Mouse (Mus musculus) liver, embryonic 16.5 days (tissue): ENCODE data around the gene Fbxl17. TPM values are rescaled to one million over a fixed set of nuclear protein-coding genes. Genes with fewer than 3 reads are reported as not detected.

ENCODE experiments used
- ATAC-seq: fragments of 200-750 bp; cut with Nextera tagmentation; 2 replicates; pipeline ENCODE4 v1.8.0; 2017; ENCODE audit warnings: low read depth, mild to moderate bottlenecking, moderate number of reproducible peaks, moderate library complexity
- H3K27ac ChIP-seq: fragments of 300-500 bp; sonication (generic); 2 replicates; pipeline ENCODE4 v1.5.1; 2014; ENCODE audit warnings: mild to moderate bottlenecking, low read length
- H3K27me3 ChIP-seq: fragments of 300-500 bp; sonication (generic); 2 replicates; pipeline ENCODE4 v1.6.1; 2014; ENCODE audit warnings: low read depth, low read length, mixed read lengths; ENCODE audit not compliant: control insufficient read depth, insufficient read depth
- H3K36me3 ChIP-seq: fragments of 300-500 bp; sonication (generic); 2 replicates; pipeline ENCODE4 v1.6.1; 2014; ENCODE audit warnings: mild to moderate bottlenecking; ENCODE audit not compliant: control insufficient read depth, insufficient read depth
- H3K4me1 ChIP-seq: fragments of 300-500 bp; sonication (generic); 2 replicates; pipeline ENCODE4 v1.6.1; 2014; ENCODE audit warnings: low read depth, low read length, mixed read lengths; ENCODE audit not compliant: control insufficient read depth
- H3K4me2 ChIP-seq: fragments of 300-500 bp; sonication (generic); 2 replicates; pipeline ENCODE4 v1.6.1; 2014; ENCODE audit warnings: low read depth, low read length, mixed read lengths
- H3K4me3 ChIP-seq: fragments of 300-500 bp; sonication (generic); 2 replicates; pipeline ENCODE4 v1.5.1; 2014; ENCODE audit warnings: low read depth, mild to moderate bottlenecking, low read length
- H3K9ac ChIP-seq: fragments of 300-500 bp; sonication (generic); 2 replicates; pipeline ENCODE4 v1.6.1; 2014; ENCODE audit warnings: low read depth, low read length
- H3K9me3 ChIP-seq: fragments of 300-500 bp; sonication (generic); replicated peaks from 2 replicates; pipeline ENCODE4 v1.6.1; 2016; ENCODE audit warnings: low read length; ENCODE audit not compliant: control insufficient read depth
- WGBS: fragments of 180-500 bp; shearing (Covaris S2); extraction: QIAGEN DNeasy Blood & Tissue Kit; methylation state at CpG from one replicate; pipeline ENCODE4 v1.1.7; 2014; ENCODE audit not compliant: insufficient replicate concordance; 5-methylcytosine and 5-hydroxymethylcytosine counted together
- polyA plus RNA-seq: library from polyadenylated mRNA; unstranded; fragments of >200 nt; fragmentation: Nextera tagmentation; extraction: Ambion mirVana; gene quantifications from 2 replicates; pipeline ENCODE4 v1.2.1, GENCODE M21; 2015

The Fbxl17 gene
- polyA plus RNA-seq, 1 experiment from 2014 or later: 1.3 TPM

DNA sequence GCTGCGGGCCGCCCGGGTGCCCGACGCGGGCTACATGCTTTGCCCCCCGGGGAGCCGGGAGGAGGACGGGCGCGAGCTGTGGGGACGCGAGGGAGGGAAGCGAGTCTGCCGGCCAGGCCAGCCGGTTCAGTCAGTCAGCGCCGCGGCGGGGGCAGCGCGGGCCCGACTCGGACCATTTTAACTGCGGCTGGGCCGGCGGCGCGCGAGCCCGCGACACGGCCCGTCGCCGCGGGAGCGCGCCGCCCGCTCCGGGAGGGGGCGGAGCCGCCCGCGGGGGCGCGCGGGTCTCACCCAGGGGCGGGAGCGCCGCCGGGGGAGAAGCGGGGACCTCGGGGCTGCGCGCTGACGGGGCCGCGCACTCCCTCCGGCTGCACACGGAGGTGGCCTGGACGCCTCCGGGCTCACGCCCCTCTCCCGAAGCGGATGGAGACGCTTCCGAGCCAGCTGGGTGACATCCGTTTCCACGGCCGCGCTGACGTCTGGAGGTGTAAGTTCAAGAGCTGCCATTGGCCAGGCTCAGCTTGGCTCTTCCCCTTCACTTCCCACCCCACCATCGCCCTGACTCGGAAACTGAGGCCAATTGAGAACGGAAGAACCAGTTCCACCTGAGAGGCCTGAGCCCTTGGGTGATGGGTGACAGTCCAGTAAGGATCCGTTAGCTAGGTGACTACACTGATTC lies 478 bp upstream of the Fbxl17 start:
- peak overlapping the region; percentile 76 for H3K4me2 ChIP-seq
- peak overlapping the region; percentile 89 for H3K27ac ChIP-seq
- peaks cover 29% of the 10 kb centered on the region for H3K4me1 ChIP-seq
- WGBS: 1% methylated on average over 51 of the region's 78 CpGs
- ATAC-seq: peak; percentile 81
- peak overlapping the region; percentile 82 for H3K4me3 ChIP-seq
- H3K9ac ChIP-seq: peak overlapping the region; percentile 85
- no peaks in the 10 kb centered on the region for H3K27me3 ChIP-seq
- H3K9me3 ChIP-seq: no peaks in the 10 kb centered on the region
- no peaks in the 10 kb centered on the region for H3K36me3 ChIP-seq

DNA sequence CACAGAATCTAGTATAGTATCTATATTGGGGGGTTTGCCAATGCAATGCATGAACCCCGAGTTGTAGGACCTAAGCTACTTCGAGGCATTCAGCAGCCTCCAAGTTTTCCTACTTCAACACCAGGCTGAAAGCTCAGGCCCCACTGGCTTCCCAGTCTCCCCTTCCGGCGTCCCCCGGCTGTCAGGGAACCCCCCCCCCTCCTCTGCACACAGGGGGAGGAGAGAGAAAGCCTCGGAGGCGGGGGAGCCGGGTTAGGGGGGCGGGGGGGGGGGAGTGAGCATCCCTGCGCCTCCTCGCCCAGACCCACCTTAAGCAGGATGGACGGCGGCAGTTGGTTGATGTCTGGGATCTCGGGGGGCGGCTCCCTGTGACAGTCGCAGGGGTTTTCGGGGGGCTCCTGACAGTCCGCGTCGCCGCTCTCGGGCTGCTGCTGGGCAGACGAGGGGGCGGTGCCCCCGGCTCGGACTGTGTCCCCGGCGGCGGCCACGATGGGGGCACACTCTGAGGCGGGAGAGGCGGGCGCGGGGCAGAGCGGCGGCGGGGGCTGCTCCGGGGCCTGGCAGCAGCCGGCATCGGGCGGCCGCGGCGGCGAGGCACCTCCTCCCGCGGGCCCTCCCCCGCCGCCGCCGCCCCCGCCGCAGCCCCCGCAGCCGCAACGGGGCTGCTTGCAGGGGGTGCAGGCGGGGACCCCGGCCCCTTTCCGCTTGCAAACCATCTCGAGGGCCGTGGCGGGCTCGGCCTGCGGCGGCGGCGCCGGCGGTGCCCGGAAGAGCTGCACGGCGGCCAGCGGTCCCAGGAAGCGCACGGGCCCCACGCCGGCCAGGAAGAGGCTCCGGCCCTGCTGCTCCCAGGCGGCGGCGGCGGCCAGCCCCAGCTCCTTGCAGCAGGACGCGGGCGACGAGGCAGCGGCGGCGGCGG lies 841 bp downstream of the Fbxl17 start:
- H3K9ac ChIP-seq: peak overlapping the region; percentile 85
- peak overlapping the region; percentile 82 for H3K4me3 ChIP-seq
- no peaks in the 10 kb centered on the region for H3K27me3 ChIP-seq
- H3K36me3 ChIP-seq: no peaks in the 10 kb centered on the region
- peak overlapping the region; percentile 76 for H3K4me2 ChIP-seq
- peaks cover 31% of the 10 kb centered on the region for H3K4me1 ChIP-seq
- ATAC-seq: peak; percentile 25
- H3K27ac ChIP-seq: peak overlapping the region; percentile 89
- WGBS: under 1% methylated on average over 57 of the region's 90 CpGs
- H3K9me3 ChIP-seq: no peaks in the 10 kb centered on the region

DNA sequence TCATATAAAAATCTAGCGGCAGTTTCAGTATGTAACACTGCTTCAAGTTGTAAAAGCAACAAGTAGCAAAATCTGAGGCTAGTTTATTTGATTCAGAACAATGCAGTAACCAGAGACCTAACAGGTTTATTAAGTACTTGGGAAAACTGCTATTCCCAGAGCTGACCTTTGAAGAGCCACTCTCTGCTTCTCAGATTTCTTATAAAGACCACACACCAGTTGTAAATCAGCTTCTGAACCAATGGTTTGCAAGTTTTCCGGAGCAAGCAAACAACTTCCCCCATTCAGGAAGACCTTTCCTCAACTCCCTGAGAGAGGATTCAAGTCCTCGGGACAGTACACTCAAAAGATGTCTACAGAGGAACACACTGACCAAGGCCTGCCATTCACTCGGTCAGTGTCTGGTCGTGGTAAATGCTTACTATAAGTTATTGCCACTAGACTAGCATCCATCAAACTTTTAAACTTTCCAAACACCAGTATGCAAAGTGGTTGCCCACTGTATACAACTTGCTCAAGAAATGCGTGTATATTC lies 1.6 kb downstream of the Fbxl17 start:
- Histone ChIP-seq H3K9me3 (no peaks in the 10 kb centered on the region), H3K4me1 (peaks cover 31% of the 10 kb centered on the region), H3K27me3 (no peaks in the 10 kb centered on the region), H3K27ac (no peak overlapping the region; the same call in 1 of the 2 replicates), H3K4me3 (peak overlapping the region; percentile 82), H3K36me3 (no peaks in the 10 kb centered on the region), H3K4me2 (peak overlapping the region; percentile 76), H3K9ac (peak overlapping the region; percentile 85)
- WGBS: 15% methylated on average over 6 of the region's 6 CpGs
- ATAC-seq: no peak

DNA sequence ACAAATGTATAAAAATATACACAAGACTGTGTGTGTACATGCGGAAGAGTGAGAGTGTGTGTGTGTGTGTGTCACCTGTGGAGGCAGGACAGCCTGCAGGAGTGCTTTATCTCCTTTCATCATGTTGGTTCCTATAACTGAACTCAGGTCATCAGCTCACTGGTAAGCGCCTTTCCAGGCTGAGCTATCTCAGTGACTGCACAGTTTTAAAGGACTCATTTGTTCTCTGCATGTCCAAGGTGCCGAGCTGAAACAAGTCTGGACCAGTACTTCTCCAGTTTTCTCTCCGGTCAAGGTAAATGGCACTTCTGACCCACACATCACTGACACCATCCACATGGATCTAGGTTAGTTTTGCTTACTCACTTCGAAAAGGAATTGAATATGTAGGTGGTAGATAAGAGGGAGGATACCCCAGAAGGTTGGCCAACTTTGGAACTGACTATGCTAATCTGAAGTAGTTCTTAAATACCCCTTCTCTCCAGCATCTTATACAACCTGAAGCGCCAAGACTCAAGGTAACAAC lies 2.5 kb downstream of the Fbxl17 start:
- H3K9ac ChIP-seq: 0 out of 2 replicates have a peak overlapping the region, but pooled peaks have one; percentile 2
- H3K27me3 ChIP-seq: no peaks in the 10 kb centered on the region
- no peak overlapping the region for H3K27ac ChIP-seq
- peaks cover 36% of the 10 kb centered on the region for H3K4me1 ChIP-seq
- H3K9me3 ChIP-seq: no peaks in the 10 kb centered on the region
- ATAC-seq: no peak
- 33% methylated on average over 6 of the region's 6 CpGs for WGBS
- no peaks in the 10 kb centered on the region for H3K36me3 ChIP-seq
- H3K4me3 ChIP-seq: no peak overlapping the region; the same call in 1 of the 2 replicates
- peak overlapping the region; percentile 76; the same call in 1 of the 2 replicates for H3K4me2 ChIP-seq

DNA sequence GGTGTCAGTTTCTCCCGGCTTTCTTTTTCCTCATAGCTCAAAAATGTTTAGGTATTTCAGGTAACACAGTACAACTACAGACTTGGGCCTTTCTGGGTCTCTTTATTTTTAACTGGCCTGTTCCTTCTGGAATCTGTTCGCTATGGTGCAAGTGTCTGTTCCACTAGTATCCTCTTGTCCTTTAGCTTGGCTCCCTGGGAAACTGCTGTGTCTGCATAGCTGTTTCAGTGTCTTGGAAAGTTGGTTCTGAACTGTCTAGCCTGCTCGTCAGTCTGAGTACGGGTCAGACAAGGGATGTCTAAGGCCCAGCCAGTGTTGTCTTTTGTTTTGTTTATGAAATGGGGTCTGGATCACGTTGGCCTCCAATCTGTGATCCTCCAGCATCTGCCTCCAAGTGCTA lies 3.7 kb downstream of the Fbxl17 start:
- H3K27me3 ChIP-seq: no peaks in the 10 kb centered on the region
- no peak for ATAC-seq
- WGBS: 62% methylated on average over 5 of the region's 5 CpGs
- H3K4me2 ChIP-seq: no peak overlapping the region
- H3K4me1 ChIP-seq: peaks cover 36% of the 10 kb centered on the region
- no peak overlapping the region for H3K27ac ChIP-seq
- no peaks in the 10 kb centered on the region for H3K9me3 ChIP-seq
- H3K9ac ChIP-seq: no peak overlapping the region
- H3K4me3 ChIP-seq: no peak overlapping the region
- H3K36me3 ChIP-seq: no peaks in the 10 kb centered on the region

DNA sequence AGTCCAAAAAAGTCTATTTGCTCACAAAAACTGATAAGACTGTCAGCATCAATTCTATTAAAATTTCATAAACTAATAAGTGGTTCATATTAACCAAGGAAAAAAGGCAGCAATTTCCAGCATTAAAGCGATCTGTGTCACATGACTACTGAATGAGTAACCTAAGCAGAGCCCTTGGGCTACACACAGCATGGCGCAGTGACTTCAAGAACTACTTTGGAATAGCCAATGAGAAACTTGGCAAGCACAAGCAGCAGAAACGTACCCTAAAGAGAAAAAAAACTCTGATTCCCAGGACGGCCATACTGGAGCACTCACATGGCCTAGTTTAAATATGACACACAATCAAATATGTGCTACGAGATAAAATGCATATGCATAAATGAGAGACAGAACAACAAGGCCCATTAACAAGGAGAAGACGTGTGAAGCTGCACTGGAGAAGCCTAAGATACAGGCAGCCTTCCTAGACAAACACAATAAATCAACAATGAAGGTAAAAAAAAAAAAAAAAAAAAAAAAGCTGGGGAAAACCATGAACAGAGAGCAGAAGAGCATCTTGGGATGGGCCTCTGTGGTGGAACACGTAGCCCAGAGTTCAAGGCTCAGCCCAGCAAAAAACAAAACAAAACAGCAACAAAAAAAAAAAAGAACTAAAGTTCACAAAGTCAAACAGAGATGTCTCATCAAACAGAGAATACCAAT lies 5.8 kb downstream of the Fbxl17 start:
- Histone ChIP-seq H3K4me2 (no peak overlapping the region), H3K4me1 (peaks cover 31% of the 10 kb centered on the region), H3K4me3 (no peak overlapping the region), H3K9me3 (no peaks in the 10 kb centered on the region), H3K36me3 (no peaks in the 10 kb centered on the region), H3K27me3 (no peaks in the 10 kb centered on the region), H3K27ac (no peak overlapping the region), H3K9ac (no peak overlapping the region)
- WGBS: 66% methylated on average over 7 of the region's 7 CpGs
- ATAC-seq: no peak

DNA sequence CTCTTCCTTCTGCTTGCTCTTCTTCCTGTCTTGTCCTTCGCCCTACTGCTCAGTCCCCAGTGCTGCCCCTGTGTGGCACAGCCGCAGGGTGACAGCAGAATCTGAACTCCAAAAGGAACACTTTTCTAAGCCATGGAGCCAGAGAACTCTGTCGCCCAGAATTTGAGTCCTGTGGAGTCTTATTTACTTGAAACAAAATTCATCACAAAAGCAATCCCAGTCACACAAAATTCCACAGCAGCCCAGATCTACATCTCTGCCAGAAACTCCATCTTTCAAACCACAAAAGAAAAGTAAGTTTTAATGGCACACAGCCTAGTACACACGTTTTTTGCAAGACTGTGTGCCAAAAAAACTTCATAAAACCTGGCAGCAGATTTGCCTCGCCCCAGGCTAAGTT lies 6.5 kb downstream of the Fbxl17 start:
- H3K27ac ChIP-seq: peak overlapping the region; percentile 40; the same call in 1 of the 2 replicates
- H3K27me3 ChIP-seq: no peaks in the 10 kb centered on the region
- no peak overlapping the region for H3K4me2 ChIP-seq
- H3K4me1 ChIP-seq: peaks cover 26% of the 10 kb centered on the region
- ATAC-seq: no peak
- no peaks in the 10 kb centered on the region for H3K36me3 ChIP-seq
- H3K9me3 ChIP-seq: no peaks in the 10 kb centered on the region
- 28% methylated on average over 5 of the region's 5 CpGs for WGBS
- H3K4me3 ChIP-seq: no peak overlapping the region
- H3K9ac ChIP-seq: no peak overlapping the region

DNA sequence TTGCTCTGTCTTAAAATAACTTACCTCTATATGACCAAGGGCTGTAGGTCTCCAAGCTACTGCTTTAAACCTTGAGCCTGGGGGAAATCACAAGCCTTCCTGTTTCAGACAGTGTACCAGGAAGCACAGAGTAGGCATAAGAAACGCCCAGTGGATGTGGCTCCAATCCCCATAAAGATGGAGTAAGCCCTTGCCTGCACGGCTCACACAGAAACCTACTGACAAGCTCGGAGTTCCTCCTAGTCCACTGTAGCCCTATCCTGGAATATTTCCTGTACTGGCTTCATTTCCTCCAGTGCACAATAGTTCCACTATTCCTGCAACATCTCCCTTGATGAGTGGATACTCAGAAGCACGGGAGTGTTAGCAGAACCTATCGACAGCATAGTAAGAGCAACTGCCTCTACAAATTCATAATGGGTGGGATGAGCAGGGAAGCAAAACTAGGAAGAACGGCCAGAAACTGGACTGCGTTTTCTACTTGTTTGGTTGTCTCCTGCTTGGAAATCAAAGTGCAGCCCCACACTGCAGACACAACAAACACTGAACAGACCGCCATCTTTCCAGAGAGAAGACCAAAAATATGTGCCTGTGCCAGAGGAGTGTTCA lies 7.0 kb downstream of the Fbxl17 start:
- Histone ChIP-seq H3K27ac (peak overlapping the region; percentile 40; the same call in 1 of the 2 replicates), H3K4me1 (peaks cover 21% of the 10 kb centered on the region), H3K36me3 (no peaks in the 10 kb centered on the region), H3K9me3 (no peaks in the 10 kb centered on the region), H3K27me3 (no peaks in the 10 kb centered on the region), H3K4me3 (no peak overlapping the region), H3K9ac (no peak overlapping the region), H3K4me2 (no peak overlapping the region)
- 53% methylated on average over 8 of the region's 8 CpGs for WGBS
- peak; percentile 19; the same call in 1 of the 2 replicates for ATAC-seq
